Mouse (Mus musculus): Measurements from ENCODE around the gene Msi2.

GRCm38 (mm10) chr11:88639862-88640261 lies 78.5 kb downstream of the Msi2 start:
- TF ChIP-seq CTCF (IDR thresholded peaks at IDR 0.05; ENCODE audit: low read depth, low read length), result peak; percentile 53
- no peak for TF ChIP-seq POLR2A (IDR thresholded peaks at IDR 0.05; ENCODE audit: extremely low read depth, insufficient read depth, low read length)
